Mouse (Mus musculus) cerebellum, adult 2 months (tissue): Measurements from ENCODE around the gene Tgm5.

Experiments used
- CTCF ChIP-seq: fragments of 200-500 bp; IDR thresholded peaks from 2 replicates; pipeline ENCODE4 v1.5.1; 2011; ENCODE audit warnings: low read depth, mild to moderate bottlenecking, control low read depth, low read length, moderate library complexity, borderline replicate concordance; ENCODE audit not compliant: insufficient read depth
- POLR2A ChIP-seq: fragments of 200-500 bp; IDR thresholded peaks from 2 replicates; pipeline ENCODE4 v1.6.1; 2011; ENCODE audit warnings: low read length, control low read depth, borderline replicate concordance; ENCODE audit not compliant: insufficient read depth

GRCm38 (mm10) chr2:121057997-121058396, 27.6 kb downstream of the Tgm5 start:
- no peak for TF ChIP-seq CTCF
- no peak for TF ChIP-seq POLR2A
